Mouse (Mus musculus) cerebellum, adult 2 months (tissue): ENCODE data around the gene Chka. TPM values are rescaled to one million over a fixed set of nuclear protein-coding genes. Genes with fewer than 3 reads are reported as not detected.

ENCODE experiments used
- DNase-seq, 2 experiments: peaks; one replicate each; pipeline ENCODE4 v3.0.0; 2021
- H3K27ac ChIP-seq: fragments of 200-500 bp; 2 replicates; pipeline ENCODE4 v1.5.1; 2012; ENCODE audit warnings: low read length, control low read depth, inconsistent platforms; ENCODE audit not compliant: insufficient read depth
- H3K27me3 ChIP-seq: fragments of 200-500 bp; 2 replicates; pipeline ENCODE4 v1.6.1; 2012; ENCODE audit warnings: inconsistent platforms, mild to moderate bottlenecking, low read length, moderate library complexity; ENCODE audit not compliant: control insufficient read depth, insufficient read depth
- H3K4me1 ChIP-seq: fragments of 200-500 bp; 2 replicates; pipeline ENCODE4 v1.6.1; 2011; ENCODE audit warnings: low read length; ENCODE audit not compliant: control insufficient read depth, insufficient read depth
- H3K4me3 ChIP-seq: fragments of 200-500 bp; replicated peaks from 2 replicates; pipeline ENCODE3; 2011; ENCODE audit warnings: mild to moderate bottlenecking, low read depth, low read length, control low read depth; ENCODE audit not compliant: insufficient read depth
- CTCF ChIP-seq: fragments of 200-500 bp; IDR thresholded peaks from 2 replicates; pipeline ENCODE4 v1.5.1; 2011; ENCODE audit warnings: low read depth, mild to moderate bottlenecking, control low read depth, low read length, moderate library complexity, borderline replicate concordance; ENCODE audit not compliant: insufficient read depth
- POLR2A ChIP-seq: fragments of 200-500 bp; IDR thresholded peaks from 2 replicates; pipeline ENCODE4 v1.6.1; 2011; ENCODE audit warnings: low read length, control low read depth, borderline replicate concordance; ENCODE audit not compliant: insufficient read depth
- WGBS: fragments of 180-500 bp; shearing (Covaris S2); methylation state at CpG from one replicate; pipeline ENCODE4 v1.1.7; 2018; 5-methylcytosine and 5-hydroxymethylcytosine counted together
- polyA plus RNA-seq: library from polyadenylated mRNA; depleted of rRNA; stranded (reverse); fragments of >200 nt; gene quantifications from 2 replicates; pipeline ENCODE4 v1.2.3, GENCODE M21; 2012

Gene Chka
- polyA plus RNA-seq, 1 experiment = 118 TPM

- DNase-seq = peak; percentile 53 to 60
Observed at GRCm38 (mm10) chr19:3926279-3926678, 74.7 kb downstream of the Chka start.

GRCm38 (mm10) chr19:3926685-3927084 is 75.1 kb downstream of the Chka start:
- Histone ChIP-seq H3K4me1 (peaks cover 29% of the 10 kb centered on the region), H3K4me3 (no peak overlapping the region), H3K27ac (0 out of 2 replicates have a peak overlapping the region, but pooled peaks have one; percentile 15), H3K27me3 (no peaks in the 10 kb centered on the region)
- WGBS = 35% methylated on average over 6 of the region's 6 CpGs
- DNase-seq = no peak
- TF ChIP-seq CTCF (no peak), POLR2A (no peak)

More at GRCm38 (mm10) chr19:3926279-3926678, 74.7 kb downstream of the Chka start:
- Histone ChIP-seq H3K4me1 (peaks cover 29% of the 10 kb centered on the region), H3K27me3 (no peaks in the 10 kb centered on the region), H3K27ac (0 out of 2 replicates have a peak overlapping the region, but pooled peaks have one; percentile 15), H3K4me3 (no peak overlapping the region)
- TF ChIP-seq CTCF (peak; percentile 7; the same call in 1 of the 2 replicates), POLR2A (no peak)
- WGBS = 11% methylated on average over 3 of the region's 3 CpGs

GRCm38 (mm10) chr19:3927989-3928388 is 76.4 kb downstream of the Chka start:
- peaks cover 29% of the 10 kb centered on the region for H3K4me1 ChIP-seq
- TF ChIP-seq POLR2A = no peak
- no peak for TF ChIP-seq CTCF
- WGBS = 95% methylated on average over 4 of the region's 4 CpGs
- no peak overlapping the region for H3K27ac ChIP-seq
- DNase-seq = no peak
- no peak overlapping the region for H3K4me3 ChIP-seq
- H3K27me3 ChIP-seq = no peaks in the 10 kb centered on the region

GRCm38 (mm10) chr19:3928779-3929178 is 77.2 kb downstream of the Chka start:
- H3K27ac ChIP-seq = no peak overlapping the region
- H3K4me1 ChIP-seq = peaks cover 29% of the 10 kb centered on the region
- H3K4me3 ChIP-seq = no peak overlapping the region
- WGBS = 70% methylated on average over 4 of the region's 4 CpGs
- H3K27me3 ChIP-seq = no peaks in the 10 kb centered on the region
- no peak for TF ChIP-seq POLR2A
- DNase-seq = no peak

GRCm38 (mm10) chr19:3929211-3929941 is 77.8 kb downstream of the Chka start, which contains the start of gene Aldh3b1:
Gene Aldh3b1, minus strand, starts transcription at chr19:3929808.
- H3K4me1 ChIP-seq = peaks cover 29% of the 10 kb centered on the region
- no peak within 1 kb of the TSS for H3K4me3 ChIP-seq
- no peaks in the 10 kb centered on the region for H3K27me3 ChIP-seq
- no peak for TF ChIP-seq POLR2A
- TF ChIP-seq CTCF = no peak
- DNase-seq = peak; percentile 90 to 92
- WGBS = 6% methylated on average over 12 of the region's 12 CpGs
- H3K27ac ChIP-seq = peak within 1 kb of the TSS; percentile 51

GRCm38 (mm10) chr19:3930262-3931057 is 78.9 kb downstream of the Chka start:
- H3K27ac ChIP-seq = peak overlapping the region; percentile 12; the same call in 1 of the 2 replicates
- peaks cover 29% of the 10 kb centered on the region for H3K4me1 ChIP-seq
- H3K4me3 ChIP-seq = no peak overlapping the region
- WGBS = 68% methylated on average over 21 of the region's 21 CpGs
- H3K27me3 ChIP-seq = no peaks in the 10 kb centered on the region
- TF ChIP-seq POLR2A (no peak), CTCF (no peak)
- no peak for DNase-seq

GRCm38 (mm10) chr19:3931716-3932115 is 80.1 kb downstream of the Chka start:
- DNase-seq = no peak
- no peaks in the 10 kb centered on the region for H3K27me3 ChIP-seq
- whole genome bisulfite sequencing = 92% methylated on average over 9 of the region's 9 CpGs
- TF ChIP-seq CTCF (no peak), POLR2A (no peak)
- no peak overlapping the region for H3K27ac ChIP-seq
- no peak overlapping the region for H3K4me3 ChIP-seq
- peaks cover 33% of the 10 kb centered on the region for H3K4me1 ChIP-seq
